Mouse (Mus musculus) cerebral cortex, adult 2 months (tissue): ENCODE measurements around the gene Ddx23.

Source experiments
- WGBS: fragments of 180-500 bp; shearing (Covaris S2); methylation state at CpG from one replicate; pipeline ENCODE4 v1.1.7; 2018; 5-methylcytosine and 5-hydroxymethylcytosine counted together

The Ddx23 gene

DNA sequence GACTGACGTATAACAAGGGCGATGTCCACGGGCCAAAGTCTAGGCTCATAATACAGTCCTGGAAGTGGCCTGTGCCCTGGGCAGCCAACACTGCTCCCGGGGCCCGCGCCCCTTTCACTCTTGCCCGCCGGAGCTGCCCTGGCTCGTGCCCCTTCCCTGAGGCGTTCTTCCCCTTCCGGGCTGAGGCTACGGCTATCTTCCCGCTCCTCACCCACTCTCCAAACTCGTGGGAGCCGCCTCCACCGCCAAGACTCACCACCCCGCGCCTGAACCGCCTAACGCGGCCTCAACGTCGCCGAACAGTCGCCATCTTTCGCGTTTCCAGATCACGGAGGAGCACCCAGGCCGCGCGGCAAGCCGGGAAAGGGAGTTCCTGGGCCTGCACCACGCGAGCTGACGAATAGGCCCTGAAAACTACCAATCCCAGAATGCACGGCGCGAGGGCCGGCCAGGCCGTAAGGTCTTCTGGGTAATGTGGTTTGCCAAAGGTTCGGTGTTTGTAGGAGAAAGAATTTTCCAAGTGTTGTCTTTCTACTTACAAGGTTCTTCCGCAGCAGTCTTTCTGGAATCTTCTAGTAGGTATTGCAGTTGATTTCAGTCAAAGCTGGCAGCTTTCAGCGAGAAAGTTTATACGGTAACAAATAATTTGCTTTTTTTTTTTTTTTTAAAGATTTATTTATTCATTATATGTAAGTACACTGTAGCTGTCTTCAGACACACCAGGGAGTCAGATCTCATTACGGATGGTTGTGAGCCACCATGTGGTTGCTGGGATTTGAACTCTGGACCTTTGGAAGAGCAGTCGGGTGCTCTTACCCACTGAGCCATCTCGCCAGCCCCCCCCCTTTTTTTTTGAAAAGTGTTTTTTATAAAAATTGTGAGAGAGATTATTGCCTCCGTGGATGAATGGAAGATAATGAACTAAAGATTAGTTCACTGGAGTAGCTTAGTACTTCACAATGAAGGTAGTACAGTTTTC, at the start of gene Ddx23:
Gene Ddx23, minus strand, starts transcription at position 328 of the 979 bp plus-strand sequence.
- 3% methylated on average over 48 of the region's 48 CpGs for WGBS

DNA sequence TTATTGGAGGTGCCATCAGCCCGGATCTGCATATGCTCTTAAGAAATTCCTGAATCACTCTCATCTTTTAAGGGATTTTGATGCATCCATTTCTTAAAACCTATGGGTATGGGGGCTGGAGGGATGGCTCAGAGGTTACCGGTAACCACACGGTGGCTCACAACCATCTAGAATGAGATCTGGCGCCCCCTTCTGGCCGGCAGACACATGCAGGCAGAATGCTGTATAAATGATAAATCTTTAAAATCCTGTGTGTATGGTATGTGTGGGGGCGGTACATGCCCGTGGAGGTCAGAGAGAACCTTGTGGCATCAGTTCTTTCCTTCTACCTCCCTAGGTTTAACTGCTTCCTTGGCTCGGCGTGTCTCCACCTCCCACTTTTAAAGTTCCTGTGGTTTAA, 47.7 kb upstream of the Ddx23 start:
- WGBS: 18% methylated on average over 9 of the region's 9 CpGs

DNA sequence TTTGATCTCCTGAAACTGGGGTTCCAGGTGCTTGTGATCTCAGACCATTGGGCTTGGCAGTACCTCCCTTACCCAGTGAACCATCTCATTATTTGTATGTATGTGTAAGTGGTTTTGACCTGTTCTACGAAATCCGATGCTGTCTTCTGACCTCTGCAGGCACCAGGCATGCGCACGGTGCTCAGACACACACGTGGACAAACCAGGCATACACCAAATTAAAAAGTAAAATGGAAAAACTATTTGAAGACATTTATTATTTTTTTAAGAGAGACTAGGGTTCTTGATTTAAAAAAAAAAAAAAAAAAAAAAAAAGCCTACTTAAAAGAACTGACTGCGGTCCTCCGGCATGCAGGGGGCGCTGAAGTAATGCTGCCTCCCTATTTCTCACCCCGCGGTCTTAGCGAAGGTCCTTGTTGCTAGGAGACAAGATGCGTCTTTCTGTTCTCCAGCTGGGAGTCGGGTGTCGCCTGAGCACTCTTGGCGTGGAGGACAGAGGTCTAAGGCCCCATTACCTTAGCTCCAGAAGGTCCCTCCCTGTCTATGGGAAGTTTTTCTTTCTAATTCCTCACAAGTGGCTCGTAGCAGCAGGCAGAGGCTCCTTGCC, 45.2 kb upstream of the Ddx23 start, which contains the start of gene Ccdc65:
Gene Ccdc65, plus strand, starts transcription at position 442 of the 607 bp plus-strand sequence.
- WGBS: 20% methylated on average over 16 of the region's 16 CpGs

DNA sequence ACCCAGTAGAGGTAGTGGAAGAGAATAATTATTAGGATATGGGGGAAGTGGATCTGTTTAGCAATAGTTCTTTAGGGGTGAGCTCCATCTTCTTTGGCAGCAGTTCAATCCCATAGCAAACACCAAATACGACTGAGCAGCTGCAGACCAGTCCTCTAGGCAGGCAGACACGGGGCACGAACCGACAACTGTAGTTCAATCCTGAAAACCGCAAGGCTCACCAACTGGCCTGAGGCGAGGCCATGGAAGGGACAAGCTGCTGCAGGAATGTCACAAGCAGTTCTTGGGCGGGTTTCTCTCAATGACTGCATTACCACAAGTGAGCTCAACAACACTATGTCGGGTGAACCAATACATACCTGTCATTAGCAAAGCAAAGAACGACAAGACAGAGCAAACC, 41.6 kb upstream of the Ddx23 start:
- WGBS: 73% methylated on average over 9 of the region's 9 CpGs

DNA sequence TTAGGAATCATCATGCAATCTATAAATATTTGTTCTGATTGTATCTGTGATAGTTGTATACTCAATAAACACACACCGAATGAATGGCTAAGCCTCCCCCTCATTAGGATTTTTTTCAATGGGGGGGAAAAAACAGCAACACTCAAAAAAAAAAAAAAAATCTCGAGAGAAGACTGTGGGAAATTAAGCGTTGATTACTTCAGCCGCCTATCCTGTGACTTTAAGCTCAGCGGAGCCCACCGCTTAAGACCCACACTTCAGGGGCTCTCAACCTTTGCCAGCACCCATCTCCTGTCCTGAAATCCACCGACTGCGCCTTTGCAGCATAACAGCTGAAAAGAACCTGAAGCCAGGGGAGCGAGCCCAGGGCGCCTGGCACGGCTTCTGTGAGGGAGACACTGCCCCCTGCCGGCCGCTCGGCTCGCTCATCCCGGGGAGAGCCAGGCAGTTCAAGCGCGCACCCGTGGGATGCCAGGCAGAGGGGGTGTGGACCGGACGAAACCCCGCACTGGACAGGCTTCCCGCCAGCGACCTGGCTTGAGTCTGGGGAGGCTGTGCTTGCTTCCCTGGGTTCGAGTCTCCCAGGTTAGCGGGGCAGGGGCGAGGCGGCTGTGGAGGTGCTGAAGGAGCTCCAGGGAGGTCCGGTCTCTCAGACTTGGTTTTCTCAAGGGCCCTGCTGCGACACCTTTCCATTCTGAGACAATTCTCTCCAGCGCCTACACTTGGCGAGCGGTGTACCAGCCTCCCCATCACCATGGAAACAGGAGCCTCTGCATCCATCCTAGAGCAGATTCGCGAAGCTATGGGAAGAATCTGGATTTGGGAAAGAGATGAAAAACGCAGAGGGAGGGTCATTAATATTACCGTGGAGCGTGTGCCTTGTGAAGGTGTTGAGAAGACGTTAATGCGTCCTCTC, 36.8 kb upstream of the Ddx23 start:
- WGBS: 2% methylated on average over 40 of the region's 40 CpGs

DNA sequence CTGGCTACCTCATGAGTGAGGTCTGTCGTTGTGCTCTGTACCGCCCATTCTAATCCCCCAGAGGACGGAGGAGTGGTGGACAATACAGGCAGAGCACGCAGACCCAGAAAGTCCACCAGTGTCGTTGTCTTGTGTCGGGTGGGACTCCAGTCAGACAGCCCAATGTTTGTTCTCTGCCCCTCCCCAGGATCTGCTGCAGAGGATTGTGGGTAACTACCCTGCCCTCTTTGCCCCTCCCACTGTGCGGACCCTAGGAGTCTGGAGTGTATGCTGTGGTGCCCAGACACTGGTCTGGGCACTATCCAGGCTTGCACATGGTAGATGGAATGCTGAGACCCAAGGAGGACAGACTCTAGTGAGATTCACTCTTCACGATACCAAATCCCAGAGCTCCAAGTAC, 33.5 kb upstream of the Ddx23 start:
- WGBS: 56% methylated on average over 8 of the region's 8 CpGs

DNA sequence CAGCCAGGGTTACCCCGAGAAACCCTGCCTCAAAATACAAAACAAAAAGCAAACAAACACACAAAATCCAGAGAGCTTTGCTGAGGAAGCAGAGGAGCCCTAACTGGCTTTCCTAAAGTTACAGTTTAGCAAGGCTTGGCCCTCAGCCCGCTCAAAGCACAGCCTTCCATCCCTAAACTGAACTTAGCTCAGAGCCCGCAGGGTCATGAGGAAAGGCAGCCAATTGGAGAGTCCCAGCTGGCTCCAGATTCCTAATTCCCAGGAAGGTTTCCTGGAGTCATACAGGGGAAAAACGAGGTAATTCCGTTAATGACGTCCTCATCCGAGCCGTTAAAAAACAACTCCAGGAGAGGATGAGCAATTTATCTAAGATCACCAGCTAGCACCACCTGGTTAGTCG, 33.0 kb upstream of the Ddx23 start:
- 43% methylated on average over 9 of the region's 9 CpGs for WGBS

DNA sequence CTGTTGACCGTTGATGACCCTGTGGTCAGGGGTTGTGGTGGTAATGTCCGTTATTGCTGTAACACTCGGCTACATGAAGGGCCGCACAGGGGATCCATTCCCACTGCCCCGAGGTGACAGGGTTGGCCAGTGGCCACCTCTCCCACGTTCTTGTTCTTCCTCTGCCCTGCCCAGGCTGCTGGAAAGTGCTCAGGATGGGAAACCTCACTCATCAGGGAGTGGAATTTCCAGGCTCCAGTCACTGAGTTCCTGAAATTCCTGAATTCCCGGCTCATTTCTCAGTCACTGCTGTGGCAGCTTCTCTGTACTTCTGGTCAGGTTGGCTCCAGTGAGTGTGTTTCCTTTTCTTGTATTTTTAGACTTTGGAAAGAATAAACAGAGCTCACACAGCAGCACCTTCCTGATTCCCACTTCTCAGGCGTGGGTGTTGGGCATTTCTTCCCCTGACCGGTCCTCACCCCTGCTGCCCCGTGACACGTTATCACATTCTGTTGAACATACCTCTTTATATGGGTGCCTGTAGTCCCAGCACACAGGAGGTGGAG, 29.5 kb upstream of the Ddx23 start:
- 45% methylated on average over 11 of the region's 11 CpGs for WGBS

DNA sequence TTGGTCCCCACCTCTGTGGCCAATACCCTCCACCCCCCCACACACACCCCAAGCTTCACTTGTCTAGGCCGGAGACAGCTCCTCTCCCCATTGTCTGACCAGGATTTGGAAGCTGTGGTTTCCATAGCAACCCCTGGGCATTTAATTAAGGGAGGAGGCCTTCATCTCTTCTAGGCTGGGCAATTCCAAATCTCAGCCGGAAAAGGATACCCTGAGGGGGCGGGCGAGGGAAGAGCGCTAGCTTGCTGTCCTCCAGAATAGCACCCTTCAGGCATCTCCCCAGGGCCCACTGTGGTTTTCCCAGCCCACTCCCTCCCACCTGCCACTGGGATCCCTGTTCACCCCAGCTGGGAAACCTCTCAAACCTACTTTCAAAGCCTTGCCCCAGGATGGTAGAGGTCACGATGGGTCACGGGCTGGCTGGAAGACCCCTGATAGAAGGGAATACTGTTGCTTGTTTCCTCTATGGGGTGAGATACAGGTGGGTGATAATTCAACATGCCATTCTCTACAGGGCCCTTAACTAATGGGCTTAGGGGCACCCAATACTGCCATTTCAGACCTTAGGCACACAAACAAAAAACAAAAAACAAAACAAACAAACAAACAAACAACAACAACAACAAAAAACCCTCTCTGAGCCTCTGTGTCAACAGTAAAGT, 28.9 kb upstream of the Ddx23 start:
- 50% methylated on average over 7 of the region's 7 CpGs for WGBS

DNA sequence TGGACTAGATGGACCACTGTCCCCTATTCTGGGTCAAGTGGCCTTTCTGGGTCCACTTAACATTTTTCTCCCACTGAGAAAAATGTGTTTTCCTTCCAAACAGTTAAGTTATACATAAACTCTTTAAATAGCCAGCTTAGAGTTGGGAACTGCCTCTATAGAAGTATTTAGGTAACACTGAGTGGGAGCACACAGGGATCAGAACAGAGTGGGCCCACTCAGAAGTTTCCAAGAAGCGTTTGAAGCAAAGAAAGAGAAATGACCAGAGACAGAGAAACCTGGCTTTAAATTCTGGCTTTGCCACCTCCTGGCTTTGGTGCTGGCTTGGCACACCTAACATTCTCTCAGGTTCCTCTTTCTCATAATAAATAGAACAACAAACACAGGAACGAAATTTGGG, 27.0 kb upstream of the Ddx23 start:
- WGBS: 48% methylated on average over 2 of the region's 2 CpGs

DNA sequence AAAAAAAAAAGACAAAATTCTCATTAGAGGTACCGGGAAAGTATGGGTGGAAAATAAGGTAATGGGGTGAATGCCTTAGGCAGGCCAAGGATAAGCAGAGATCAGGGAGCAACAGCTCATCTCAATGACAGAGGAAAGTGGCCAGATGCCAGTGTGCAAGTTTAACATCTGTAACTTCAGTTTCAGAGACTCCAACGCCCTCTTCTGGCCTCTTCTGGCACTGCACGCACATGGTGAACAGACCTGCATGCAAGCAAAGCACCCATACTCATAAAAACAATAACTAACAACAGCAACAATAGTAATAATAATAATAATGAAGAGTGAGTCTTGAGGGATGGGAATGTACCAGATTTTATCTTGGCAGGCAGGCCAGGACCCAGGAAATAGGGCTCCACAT, 23.2 kb upstream of the Ddx23 start:
- WGBS: 71% methylated on average over 3 of the region's 3 CpGs

DNA sequence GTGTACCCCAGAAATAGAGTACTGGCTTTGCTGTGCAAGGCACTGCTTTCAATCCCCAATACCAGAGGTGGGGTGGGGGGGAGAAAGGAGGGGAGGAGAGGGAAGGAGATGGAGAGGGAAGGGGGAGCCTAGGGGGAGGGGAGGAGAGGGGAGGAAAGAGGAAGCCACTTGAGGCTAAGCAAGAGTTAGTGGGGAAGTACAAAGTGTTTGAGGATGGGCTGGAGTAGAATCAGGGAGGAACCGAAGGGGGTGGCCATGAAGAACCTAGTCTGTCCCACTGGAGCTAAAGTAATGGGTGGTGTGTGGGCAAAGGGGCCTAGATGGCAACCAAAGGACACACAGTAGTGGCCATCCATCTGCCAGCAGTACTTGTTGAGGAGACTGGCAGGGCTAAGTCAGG, 21.1 kb upstream of the Ddx23 start:
- 92% methylated on average over 1 of the region's 1 CpGs for WGBS

DNA sequence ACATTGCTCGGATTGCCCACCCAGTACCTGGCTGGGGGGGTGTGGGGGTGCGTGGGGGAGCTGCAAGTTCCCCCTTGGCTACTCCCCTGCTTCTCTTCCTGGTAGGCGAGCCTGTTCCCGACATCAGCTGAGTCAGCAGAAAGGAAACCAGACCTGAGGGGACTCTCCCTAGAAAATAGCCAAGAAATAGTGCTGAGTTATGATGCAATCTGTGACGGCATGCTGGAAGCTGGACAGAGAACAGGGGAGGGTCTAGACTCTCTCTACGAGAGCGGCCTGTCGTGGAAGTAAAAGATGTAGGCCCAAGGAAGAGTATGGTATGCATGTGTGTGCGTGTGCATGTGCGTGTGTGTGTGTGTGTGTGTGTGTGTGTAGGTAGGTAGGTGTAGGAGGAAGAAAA, 20.5 kb upstream of the Ddx23 start:
- 65% methylated on average over 10 of the region's 10 CpGs for WGBS

DNA sequence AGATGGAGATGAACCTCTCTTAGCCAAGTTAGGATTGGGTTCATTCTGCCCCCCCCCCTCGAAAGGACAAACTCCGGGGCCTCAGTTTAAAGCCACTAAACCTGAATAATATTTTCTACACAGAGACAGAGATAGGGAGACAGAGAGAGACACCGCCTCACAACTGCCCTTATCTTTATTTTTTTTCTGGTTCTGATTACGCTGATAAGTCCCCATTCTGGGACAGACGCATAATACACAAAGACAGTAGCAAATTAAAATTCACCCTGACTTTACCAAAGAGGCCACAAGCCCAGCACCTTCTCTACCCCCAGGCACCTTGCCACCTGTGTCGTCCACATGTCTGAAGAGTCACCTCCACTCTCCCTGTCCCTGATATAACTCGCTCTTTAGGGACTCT, 18.9 kb upstream of the Ddx23 start:
- 90% methylated on average over 7 of the region's 7 CpGs for WGBS

DNA sequence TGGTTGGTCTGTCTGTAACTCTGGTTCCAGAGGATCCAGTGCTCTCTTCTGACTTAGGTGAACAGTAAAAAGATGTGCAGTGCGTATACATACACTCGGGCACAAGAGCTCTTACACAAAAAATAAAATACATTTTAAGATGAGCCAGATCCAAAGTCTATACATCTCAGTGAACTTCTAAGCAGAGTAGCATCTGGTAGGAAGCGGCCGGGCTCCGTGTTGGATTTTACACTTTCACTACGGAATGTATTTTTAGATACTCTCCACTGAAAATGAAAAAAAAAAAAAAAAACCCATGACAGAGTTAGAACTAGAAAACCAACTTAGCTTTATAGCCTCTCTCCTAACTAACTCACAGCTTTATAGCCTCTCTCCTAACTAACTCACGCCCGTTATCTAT, 18.0 kb upstream of the Ddx23 start:
- WGBS: 52% methylated on average over 8 of the region's 8 CpGs

DNA sequence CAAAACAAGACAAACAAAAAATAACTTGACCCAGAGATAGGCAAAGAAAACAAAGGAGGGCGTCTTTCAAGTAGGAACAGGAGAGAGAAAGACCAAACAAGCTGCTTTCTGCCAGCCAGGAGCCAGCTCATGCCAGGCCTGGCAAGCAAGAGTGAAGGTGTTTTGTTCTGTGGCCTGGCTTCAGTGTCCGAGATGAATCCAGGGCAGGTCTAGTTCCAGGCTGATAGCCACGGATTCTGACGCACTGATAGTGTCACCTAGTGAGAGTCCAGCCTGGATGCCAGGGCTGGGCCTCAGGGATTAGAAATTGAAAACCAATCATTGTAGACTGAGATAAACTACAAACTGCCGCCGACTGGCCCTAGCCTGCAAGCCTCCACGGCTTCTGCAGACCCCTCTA, 15.3 kb upstream of the Ddx23 start:
- whole genome bisulfite sequencing: 68% methylated on average over 7 of the region's 7 CpGs

DNA sequence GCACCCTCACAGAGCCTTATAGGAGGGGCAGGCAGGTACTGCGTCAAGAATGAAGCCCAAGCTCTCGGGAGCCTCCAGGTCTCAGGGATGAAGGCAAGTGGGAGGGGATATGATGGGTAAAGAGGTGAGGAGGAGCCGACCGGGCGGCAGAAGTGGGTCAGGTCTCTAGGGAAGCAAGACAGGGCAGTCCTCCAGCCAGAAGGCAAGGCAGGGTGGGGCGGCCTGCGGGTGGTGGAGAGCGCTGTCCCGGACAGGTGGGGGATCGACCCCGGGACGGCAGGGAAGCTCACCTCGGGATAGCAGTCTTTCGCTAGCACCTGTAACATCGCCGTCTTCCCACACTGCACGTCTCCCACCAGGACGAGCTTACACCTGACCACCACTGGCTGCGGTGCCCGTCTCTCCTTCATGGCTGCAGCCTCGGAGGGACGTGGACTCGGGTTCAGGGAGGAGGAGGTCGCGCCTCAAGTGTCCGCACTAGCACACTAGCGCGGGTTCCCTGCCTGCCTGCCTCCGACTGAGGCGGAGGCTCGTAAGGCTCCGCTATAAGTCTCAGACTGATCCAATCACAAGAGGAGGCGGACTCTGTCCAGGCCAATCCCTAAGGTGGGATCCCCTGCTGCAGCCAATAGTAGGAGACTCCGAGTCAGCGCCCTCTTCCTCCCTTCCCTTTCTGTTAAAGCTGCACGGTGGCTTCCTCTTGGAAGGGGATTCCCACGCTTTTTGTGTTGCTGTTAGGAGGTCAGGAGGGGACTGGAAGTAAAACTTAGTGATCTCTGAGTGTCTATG, 14.4 kb upstream of the Ddx23 start, which contains the start of gene Rnd1:
Gene Rnd1, minus strand, starts transcription at position 522 of the 789 bp plus-strand sequence.
- under 1% methylated on average over 37 of the region's 37 CpGs for WGBS

DNA sequence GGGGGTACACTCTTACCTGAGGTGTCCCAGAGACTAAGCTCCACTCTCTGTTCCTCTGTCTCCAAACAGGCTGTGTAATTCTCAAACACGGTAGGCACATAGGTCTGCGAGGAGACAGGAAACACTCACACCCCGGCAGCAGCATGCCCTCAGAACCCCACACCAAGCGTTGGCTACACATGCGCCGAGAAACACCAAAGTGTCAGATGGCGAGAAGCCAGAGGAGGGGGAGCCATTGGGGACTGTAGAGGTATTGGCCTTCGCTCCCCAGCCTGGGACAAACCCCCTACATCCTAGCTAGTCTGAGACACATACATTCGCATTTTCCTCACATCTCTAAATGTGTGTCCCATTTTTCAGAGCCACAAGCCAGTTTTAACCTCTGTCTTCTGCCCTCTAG, 13.8 kb upstream of the Ddx23 start:
- 1% methylated on average over 9 of the region's 9 CpGs for WGBS

DNA sequence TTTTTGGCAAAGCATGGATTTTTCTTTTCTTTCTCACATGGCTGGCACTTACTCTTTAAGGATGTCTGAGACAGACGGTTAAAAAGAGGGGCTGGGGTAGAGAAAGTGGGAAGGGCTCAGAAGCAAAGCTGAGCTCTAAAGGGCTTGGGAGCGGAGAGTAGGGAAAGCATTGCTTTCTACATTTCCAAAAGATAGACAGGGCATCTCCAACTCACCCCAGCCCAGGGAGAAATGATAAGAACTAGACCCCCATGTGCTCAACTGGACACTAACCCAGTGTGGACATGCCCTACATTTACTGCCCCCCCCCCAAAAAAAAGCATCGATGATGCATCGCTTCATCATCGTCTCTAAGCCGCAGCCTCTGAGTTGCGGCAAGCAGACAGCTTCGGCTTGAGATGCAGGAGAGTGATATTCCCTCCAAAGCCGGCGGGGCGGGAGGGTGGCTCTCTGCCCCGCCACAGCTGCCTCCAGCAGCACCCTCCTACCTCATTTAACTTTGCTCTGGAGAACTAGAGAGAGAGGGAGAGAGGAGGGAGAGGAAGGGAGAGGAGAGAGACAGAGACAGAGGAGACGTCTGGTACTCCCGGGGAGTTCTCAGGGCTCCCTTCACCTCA, 13.0 kb upstream of the Ddx23 start:
- WGBS: 6% methylated on average over 14 of the region's 14 CpGs
